Mouse (Mus musculus) yolk sac, embryonic 10.5 days (tissue): ENCODE results near the gene H2-T3.
"Not testable (repeated sequence)": the region's sequence is repeated elsewhere in the genome, so short reads cannot be mapped to it uniquely, and the experiment has no call there.

ENCODE experiments used
- DNase-seq: peaks from one replicate; pipeline ENCODE4 v3.0.0-alpha.2; 2017; ENCODE audit warnings: low spot score

The H2-T3 gene

DNA sequence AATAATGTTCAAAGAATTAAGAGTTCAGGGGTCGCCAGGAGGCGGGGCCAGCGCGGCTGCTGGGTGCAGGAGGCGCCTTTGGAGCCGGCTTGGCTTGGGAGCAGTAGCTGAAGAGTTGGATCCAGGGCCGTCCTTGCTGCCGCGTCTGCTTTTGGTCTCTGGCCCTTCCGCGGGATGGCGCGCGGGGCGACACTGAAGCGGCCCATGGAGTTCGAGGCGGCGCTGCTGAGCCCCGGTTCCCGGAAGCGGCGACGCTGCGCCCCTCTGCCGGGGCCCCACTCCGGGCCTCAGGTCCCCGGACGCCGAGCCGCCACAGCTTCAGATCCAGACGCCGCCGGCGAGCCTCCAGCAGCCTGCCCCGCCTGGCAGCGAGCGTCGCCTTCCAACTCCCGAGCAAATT, 11.1 kb downstream of the H2-T3 start:
- peak; percentile 20 for DNase-seq

- DNase-seq: not testable (repeated sequence)
These were observed 14.0 kb downstream of the H2-T3 start for GRCm38 (mm10) chr17:36176132-36176531.

DNA sequence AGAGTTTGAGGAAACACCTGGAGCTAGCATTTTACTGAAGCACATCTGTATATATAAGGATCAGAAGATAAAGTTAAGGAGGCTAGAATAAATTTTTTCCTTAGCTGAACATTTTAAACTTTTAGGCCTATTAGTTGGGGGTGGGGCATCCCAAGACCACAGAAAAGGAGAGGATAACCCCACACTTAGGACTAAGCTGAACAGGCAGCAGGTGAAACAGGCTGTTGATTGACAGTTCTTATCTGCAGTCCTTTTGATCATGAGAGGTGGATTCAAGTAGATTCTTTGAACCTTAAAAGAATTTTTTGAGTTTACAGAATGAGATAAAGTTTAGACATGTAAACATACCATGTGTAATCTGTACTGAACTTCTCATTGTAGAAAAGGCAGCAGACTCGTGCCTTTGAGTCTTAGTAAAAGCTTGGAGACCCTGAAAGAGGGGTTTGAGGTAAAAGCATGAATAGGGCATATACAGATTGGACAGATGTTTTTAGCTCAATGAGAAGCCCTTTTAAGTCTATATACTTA, 19.7 kb downstream of the H2-T3 start:
- DNase-seq: no peak

DNA sequence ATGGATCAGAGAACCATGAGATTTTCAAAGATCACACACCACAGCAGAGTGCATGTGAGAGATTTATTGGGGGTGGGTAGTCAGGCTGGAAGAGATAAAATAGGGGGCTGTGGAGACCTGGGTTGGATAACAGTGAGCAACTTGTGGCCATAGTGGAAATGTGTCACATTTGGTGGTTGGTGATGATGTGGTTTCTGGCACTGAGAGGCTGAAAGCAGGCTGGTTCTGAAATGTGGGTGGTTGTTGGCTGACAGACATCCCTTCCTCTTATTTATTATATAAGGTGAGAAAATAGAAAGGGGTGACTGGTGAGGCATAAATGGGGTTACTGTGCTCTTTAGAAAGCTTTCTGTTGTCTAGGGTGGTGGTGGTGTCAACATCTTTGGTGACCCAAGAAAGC, 20.3 kb downstream of the H2-T3 start:
- DNase-seq: no peak

GRCm38 (mm10) chr17:36169094-36169493, 21.0 kb downstream of the H2-T3 start:
- DNase-seq: not testable (repeated sequence)

GRCm38 (mm10) chr17:36168039-36168652, 21.9 kb downstream of the H2-T3 start, which contains the start of gene Gm8909:
Gm8909 (minus strand) TSS chr17:36168537.
- DNase-seq: no peak

DNA sequence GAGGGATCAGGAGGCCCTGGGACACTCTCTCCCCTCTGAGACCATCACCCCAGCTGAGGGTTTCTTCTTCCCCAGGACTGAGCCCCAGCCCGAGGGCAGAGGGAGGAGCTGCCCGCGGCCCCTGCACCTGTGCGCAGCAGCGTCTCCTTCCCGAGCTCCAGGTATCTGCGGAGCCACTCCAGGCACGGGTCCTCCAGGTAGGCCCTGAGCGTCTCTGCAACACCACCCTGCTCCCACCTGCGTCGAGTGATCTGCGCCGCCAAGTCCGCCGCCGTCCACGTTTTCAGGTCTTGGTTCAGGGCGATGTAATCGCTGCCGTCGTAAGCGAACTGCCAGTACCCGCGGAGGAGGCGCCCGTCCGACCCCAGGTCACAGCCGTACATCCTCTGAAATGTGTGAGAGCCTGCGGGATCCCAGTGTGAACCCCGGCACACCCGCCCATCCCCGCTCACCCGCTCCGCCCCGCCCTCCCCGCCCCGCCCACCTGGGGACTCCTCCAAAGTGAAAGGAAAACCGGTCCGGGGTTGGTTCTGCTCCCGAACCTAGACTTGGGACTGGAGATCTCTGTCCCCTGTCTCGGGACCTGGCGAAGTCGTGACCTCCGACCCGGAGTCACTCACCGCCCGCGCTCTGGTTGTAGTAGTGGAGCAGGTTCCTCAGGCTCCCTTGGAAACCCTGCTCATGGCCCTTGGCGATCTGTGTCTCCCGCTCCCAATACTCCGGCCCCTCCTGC, 22.6 kb downstream of the H2-T3 start:
- no peak for DNase-seq

- not testable (repeated sequence) for DNase-seq
These were observed 23.2 kb downstream of the H2-T3 start for GRCm38 (mm10) chr17:36166901-36167300.

- no peak for DNase-seq
These were observed 28.7 kb downstream of the H2-T3 start for GRCm38 (mm10) chr17:36161129-36162051.

DNA sequence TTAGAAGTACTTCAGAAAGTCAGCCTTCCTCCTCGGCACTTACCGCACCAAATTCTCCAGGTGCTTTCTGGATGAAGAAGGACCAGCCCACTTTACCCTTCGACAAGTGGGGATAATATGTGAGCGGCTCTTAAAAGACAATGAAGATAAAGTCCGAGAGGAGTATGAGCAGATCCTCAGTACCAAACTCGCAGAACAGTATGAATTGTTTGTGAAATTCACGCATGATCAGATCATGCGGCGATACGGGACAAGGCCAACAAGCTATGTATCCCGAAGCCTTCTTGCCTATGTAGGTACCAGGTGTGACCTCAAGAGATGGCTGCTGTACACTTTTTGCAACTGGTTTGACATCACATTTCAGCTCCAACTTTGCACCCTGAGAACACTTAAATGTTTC, 31.8 kb downstream of the H2-T3 start:
- not testable (repeated sequence) for DNase-seq

GRCm38 (mm10) chr17:36157782-36158181, 32.3 kb downstream of the H2-T3 start:
- DNase-seq: not testable (repeated sequence)

DNA sequence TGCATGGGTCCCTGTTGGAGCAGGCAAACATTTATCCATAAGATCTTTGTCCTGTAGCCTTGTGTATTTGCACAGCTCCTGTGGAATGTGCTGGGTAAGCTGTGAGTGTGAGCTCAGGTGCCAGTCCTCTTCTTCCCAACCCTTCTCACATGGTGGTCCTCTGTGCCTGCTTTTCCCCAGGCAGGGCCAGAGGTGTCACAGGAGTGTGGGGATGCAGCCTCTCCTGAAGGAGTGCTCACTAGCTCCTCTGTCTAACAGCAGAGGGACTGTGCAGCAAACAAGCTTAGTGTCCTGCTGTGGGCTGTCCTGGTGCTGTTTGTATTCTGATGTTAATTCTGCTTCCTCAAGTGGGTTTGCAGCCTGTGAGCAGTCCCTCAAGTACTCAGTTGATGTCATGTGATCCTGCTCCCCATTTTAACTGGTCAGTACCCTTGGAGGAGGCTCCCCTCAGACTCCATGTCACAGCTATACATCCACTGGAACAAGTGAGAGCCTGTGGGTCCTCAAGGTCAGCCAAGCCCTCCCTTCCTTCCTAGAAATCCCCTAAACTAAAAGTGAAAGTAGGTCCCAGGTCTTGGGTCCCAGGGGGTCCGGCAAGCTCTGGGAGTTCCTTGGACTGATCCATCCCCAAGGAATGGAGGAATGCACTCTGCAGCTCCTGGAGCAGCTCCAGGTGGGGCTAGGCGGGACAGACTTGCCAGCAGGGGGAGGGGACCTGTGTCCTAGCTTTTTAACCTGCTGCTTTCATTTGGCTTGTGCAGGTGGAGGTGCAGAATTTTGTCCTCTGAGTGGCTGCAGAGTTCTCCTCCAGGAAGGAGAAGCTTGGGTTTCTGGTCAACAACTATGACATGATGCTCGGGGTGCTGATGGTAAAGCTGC, 35.6 kb downstream of the H2-T3 start:
- DNase-seq: no peak

DNA sequence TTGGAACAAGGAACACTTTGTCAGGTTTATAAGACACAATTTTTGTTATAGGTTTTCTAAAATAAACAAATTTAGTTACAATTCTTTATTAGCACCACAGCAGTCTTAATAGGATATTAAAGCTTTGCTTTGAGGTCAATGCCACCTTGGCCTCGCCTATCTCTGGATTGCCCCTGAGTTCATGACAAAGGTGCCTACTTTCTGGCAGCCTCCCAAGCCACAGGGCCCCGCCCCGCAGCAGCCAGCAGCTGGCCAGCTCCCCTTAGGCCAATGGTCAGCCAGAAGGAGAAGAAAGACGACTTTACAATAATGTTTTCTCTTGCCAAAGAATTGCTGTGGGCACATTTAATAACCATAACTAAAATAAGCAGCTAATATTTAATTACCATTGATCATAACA, 38.9 kb downstream of the H2-T3 start:
- not testable (repeated sequence) for DNase-seq

- DNase-seq: not testable (repeated sequence)
These were observed 41.6 kb downstream of the H2-T3 start for GRCm38 (mm10) chr17:36148468-36148867.

GRCm38 (mm10) chr17:36146937-36147336, 43.1 kb downstream of the H2-T3 start:
- not testable (repeated sequence) for DNase-seq

- DNase-seq: not testable (repeated sequence)
These were observed 44.3 kb downstream of the H2-T3 start for GRCm38 (mm10) chr17:36145861-36146156.

- DNase-seq: no peak
These were observed 44.8 kb downstream of the H2-T3 start for GRCm38 (mm10) chr17:36145111-36145860.

DNA sequence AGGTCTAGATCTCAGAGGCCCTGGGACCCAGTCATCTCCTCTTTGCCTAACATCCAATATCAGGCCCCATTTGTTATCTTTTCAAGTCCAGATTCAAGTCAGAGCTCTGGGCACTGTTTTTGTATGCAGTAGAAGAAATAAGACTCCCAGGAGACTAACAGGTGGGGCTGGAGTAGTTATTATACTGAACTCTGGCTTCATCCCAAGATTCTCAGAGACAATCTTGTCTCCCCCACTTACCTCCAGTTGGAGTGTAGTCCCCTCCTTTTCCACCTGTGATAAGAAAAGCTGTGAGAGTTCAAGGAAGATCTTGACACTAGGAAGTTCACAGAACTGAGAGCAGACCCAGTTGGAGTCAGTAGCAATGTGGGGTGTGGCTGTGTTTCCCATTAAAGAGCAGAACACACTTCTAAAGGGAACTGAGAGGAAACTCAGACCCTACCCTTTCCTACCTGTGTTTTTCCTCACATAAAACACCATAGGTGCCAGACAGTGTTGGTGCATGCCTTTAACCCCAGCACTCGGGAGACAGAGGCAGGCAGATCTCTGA, 53.7 kb downstream of the H2-T3 start:
- not testable (repeated sequence) for DNase-seq
